Mouse (Mus musculus) hindbrain, embryonic 11.5 days (tissue): ENCODE measurements at regions not wholly inside any gene's neighbourhood (a gene's known extent, or its start where the extent isn't known, plus 50 kb on each side); places are given as distances from the start of the nearest gene placed in this dataset.
A peak's percentile ranks its signal among the peaks of the same experiment; 100 is the strongest.

ENCODE experiments used
- ATAC-seq: fragments of 200-750 bp; cut with Nextera tagmentation; 2 replicates; pipeline ENCODE4 v1.8.0; 2017; ENCODE audit warnings: mild to moderate bottlenecking, moderate TSS enrichment, moderate library complexity; ENCODE audit not compliant: low FRiP score
- DNase-seq: peaks from one replicate; pipeline ENCODE4 v3.0.0-alpha.2; 2015; ENCODE audit warnings: low spot score
- H3K27ac ChIP-seq: fragments of 300-500 bp; sonication (generic); 2 replicates; pipeline ENCODE4 v1.5.1; 2014; ENCODE audit warnings: mild to moderate bottlenecking, low read depth, low read length
- H3K27me3 ChIP-seq: fragments of 300-500 bp; sonication (generic); 2 replicates; pipeline ENCODE4 v1.6.1; 2014; ENCODE audit warnings: mild to moderate bottlenecking, low read length, moderate library complexity, mixed read lengths; ENCODE audit not compliant: control insufficient read depth, insufficient read depth
- H3K36me3 ChIP-seq: fragments of 300-500 bp; sonication (generic); 2 replicates; pipeline ENCODE4 v1.6.1; 2014; ENCODE audit warnings: mild to moderate bottlenecking, low read length, moderate library complexity, mixed read lengths; ENCODE audit not compliant: control insufficient read depth, insufficient read depth
- H3K4me1 ChIP-seq: fragments of 300-500 bp; sonication (generic); replicated peaks from 2 replicates; pipeline ENCODE4 v1.6.1; 2014; ENCODE audit warnings: low read length, mixed read lengths; ENCODE audit not compliant: control insufficient read depth, insufficient read depth
- H3K4me2 ChIP-seq: fragments of 300-500 bp; sonication (generic); replicated peaks from 2 replicates; pipeline ENCODE4 v1.6.1; 2014; ENCODE audit warnings: mild to moderate bottlenecking, low read depth, low read length
- H3K4me3 ChIP-seq: fragments of 300-500 bp; sonication (generic); 2 replicates; pipeline ENCODE4 v1.5.1; 2014; ENCODE audit warnings: low read depth, low read length
- H3K9ac ChIP-seq: fragments of 300-500 bp; sonication (generic); 2 replicates; pipeline ENCODE4 v1.6.1; 2014; ENCODE audit warnings: low read depth, low read length
- H3K9me3 ChIP-seq: fragments of 300-500 bp; sonication (generic); 2 replicates; pipeline ENCODE4 v1.6.1; 2016; ENCODE audit warnings: low read length; ENCODE audit not compliant: control insufficient read depth
- WGBS: fragments of 180-500 bp; shearing (Covaris S2); extraction: QIAGEN DNeasy Blood & Tissue Kit; methylation state at CpG from one replicate; pipeline ENCODE4 v1.1.7; 2014; 5-methylcytosine and 5-hydroxymethylcytosine counted together

DNA sequence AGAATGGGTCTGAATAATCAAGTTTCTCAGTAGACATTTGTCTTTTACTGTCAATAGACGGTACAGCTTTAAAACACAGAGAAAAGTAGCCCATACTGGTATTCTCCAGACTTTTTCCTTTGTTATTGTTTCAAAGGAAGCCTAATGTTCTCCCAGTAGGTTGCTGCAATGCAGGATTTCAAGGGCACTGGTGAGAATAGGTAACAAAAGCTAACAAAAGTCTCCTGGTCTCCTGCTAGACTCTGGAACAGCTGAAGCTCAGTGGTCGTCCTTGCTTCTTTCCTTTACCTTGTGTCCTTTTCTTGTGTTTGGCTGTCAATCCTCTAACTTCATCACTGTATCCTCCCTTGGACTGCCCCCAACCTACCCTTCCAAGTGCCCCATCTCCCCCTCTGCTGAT lies 350.9 kb downstream of the Wdr72 start:
- no peaks in the 10 kb centered on the region for H3K9me3 ChIP-seq
- WGBS: 51% methylated on average over 2 of the region's 2 CpGs

DNA sequence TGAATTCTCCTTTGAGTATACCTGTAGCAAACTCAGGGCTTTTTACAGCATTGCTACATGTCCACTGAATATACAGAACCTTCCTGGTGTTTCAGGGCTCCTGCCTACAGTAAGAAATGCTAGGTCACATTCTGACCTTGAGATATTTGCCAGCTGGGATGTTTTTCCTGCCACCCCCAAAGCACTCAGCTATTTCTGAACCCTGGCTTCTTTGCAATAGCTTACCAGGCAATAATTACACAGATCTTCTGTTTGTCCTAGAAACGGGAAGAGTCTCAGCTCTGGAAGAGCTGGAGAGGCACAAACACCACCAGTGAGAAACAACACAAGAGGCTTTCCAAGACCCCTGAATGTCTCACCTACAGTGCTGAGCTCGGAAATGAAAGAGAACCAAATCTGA lies 366.7 kb downstream of the Wdr72 start:
- Histone ChIP-seq H3K4me2 (no peak overlapping the region), H3K4me3 (no peak overlapping the region), H3K36me3 (no peaks in the 10 kb centered on the region), H3K4me1 (no peaks in the 10 kb centered on the region), H3K27ac (no peak overlapping the region), H3K9me3 (no peaks in the 10 kb centered on the region), H3K9ac (no peak overlapping the region), H3K27me3 (no peaks in the 10 kb centered on the region)
- DNase-seq: no peak
- ATAC-seq: no peak
- WGBS: 71% methylated on average over 2 of the region's 2 CpGs

More for the DNA sequence above, 350.9 kb downstream of the Wdr72 start:
- no peak for ATAC-seq
- Histone ChIP-seq H3K4me1 (no peaks in the 10 kb centered on the region), H3K9ac (no peak overlapping the region), H3K4me2 (no peak overlapping the region), H3K36me3 (no peaks in the 10 kb centered on the region), H3K4me3 (no peak overlapping the region), H3K27ac (no peak overlapping the region), H3K27me3 (no peaks in the 10 kb centered on the region)
- DNase-seq: no peak

GRCm38 (mm10) chr9:74479273-74479672 lies 369.1 kb downstream of the Wdr72 start:
- Histone ChIP-seq H3K4me2 (no peak overlapping the region), H3K9me3 (no peaks in the 10 kb centered on the region), H3K27ac (no peak overlapping the region), H3K27me3 (no peaks in the 10 kb centered on the region), H3K4me3 (no peak overlapping the region), H3K4me1 (no peaks in the 10 kb centered on the region), H3K36me3 (no peaks in the 10 kb centered on the region), H3K9ac (no peak overlapping the region)
- ATAC-seq: 0 out of 2 replicates have a peak, but pooled peaks have one; percentile 27
- WGBS: 72% methylated on average over 8 of the region's 8 CpGs
- peak; percentile 4 for DNase-seq

- Histone ChIP-seq H3K9me3 (no peaks in the 10 kb centered on the region), H3K27ac (no peak overlapping the region), H3K27me3 (no peaks in the 10 kb centered on the region), H3K36me3 (no peaks in the 10 kb centered on the region), H3K9ac (no peak overlapping the region), H3K4me2 (no peak overlapping the region), H3K4me3 (no peak overlapping the region), H3K4me1 (no peaks in the 10 kb centered on the region)
- no peak for ATAC-seq
- DNase-seq: no peak
- 88% methylated on average over 2 of the region's 2 CpGs for WGBS
These were observed 347.8 kb upstream of the Onecut1 start for GRCm38 (mm10) chr9:74513887-74514286.

DNA sequence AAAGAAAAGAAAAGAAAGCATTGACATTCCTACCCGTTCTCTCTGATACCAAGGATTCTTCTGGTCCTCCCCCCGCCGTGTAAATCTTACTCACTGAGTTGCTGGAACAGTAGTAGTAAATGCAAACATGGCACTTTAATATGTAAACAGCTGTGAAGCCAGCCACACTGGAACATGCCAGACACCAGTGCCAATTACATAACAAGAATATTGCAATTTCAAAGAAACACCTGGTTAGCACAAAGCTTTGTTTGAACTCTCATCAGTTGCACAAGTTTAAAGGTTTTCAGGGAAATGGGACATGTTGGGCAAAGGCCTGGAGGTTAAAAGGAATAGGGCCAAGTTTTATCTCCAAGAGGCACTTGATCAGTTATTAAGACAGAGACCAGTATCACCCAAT lies 333.2 kb upstream of the Onecut1 start:
- no peaks in the 10 kb centered on the region for H3K27me3 ChIP-seq
- H3K4me3 ChIP-seq: no peak overlapping the region
- H3K36me3 ChIP-seq: no peaks in the 10 kb centered on the region
- no peak overlapping the region for H3K4me2 ChIP-seq
- H3K9ac ChIP-seq: no peak overlapping the region
- no peak overlapping the region for H3K27ac ChIP-seq
- 95% methylated on average over 3 of the region's 3 CpGs for WGBS
- ATAC-seq (no peak), DNase-seq (no peak)
- no peaks in the 10 kb centered on the region; the same call in 1 of the 2 replicates for H3K4me1 ChIP-seq
- H3K9me3 ChIP-seq: no peaks in the 10 kb centered on the region

DNA sequence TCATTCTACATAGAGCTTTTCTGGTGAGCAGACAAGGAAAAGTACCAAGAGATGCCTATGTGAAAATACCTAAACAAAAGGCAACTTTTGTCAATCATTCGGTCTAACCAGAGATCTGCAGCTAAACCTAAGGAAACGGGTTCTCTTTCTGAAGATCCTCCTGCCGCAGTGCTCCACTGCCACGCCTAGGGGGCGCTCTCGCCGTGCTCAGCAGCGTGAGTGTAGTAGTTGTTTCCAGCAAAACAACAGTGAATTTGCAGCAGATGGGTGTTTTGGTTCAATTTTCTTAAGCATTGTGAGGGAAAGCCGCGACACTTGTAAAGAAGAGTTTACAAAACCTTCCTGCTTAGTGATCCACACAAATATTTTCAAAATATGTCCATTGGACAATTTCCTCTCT lies 331.4 kb upstream of the Onecut1 start:
- Histone ChIP-seq H3K9me3 (no peaks in the 10 kb centered on the region), H3K36me3 (no peaks in the 10 kb centered on the region), H3K27me3 (no peaks in the 10 kb centered on the region), H3K27ac (no peak overlapping the region), H3K4me3 (no peak overlapping the region), H3K9ac (no peak overlapping the region), H3K4me1 (no peaks in the 10 kb centered on the region; the same call in 1 of the 2 replicates), H3K4me2 (no peak overlapping the region)
- 12% methylated on average over 10 of the region's 10 CpGs for WGBS
- ATAC-seq (no peak), DNase-seq (peak; percentile 87)

DNA sequence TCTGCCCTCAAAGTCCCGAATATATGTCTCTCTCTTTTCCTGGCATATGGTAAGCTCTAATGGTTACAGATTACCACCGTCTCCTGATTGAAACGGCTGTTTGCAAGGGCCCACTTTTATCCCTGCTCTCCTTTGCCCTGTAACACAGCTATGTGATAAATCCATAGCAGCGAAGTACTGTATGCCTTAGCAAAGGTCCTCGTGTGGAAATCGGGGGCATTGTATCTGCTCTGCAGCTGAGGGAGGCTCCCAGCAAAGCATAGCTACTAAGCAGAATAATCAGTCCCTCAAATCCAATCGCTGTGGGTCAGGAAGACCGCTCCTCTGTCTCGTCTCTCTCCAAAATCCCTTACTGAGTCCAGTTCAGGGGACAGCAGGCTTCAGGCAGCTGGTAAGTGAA lies 331.0 kb upstream of the Onecut1 start:
- Histone ChIP-seq H3K9me3 (no peaks in the 10 kb centered on the region), H3K4me3 (no peak overlapping the region), H3K27me3 (no peaks in the 10 kb centered on the region), H3K4me1 (no peaks in the 10 kb centered on the region; the same call in 1 of the 2 replicates), H3K36me3 (no peaks in the 10 kb centered on the region), H3K9ac (no peak overlapping the region), H3K4me2 (no peak overlapping the region), H3K27ac (peak overlapping the region; percentile 62; the same call in 1 of the 2 replicates)
- WGBS: 57% methylated on average over 9 of the region's 9 CpGs
- DNase-seq (peak; percentile 39), ATAC-seq (peak; percentile 28; the same call in 1 of the 2 replicates)

- H3K27me3 ChIP-seq: no peaks in the 10 kb centered on the region
- no peak overlapping the region for H3K27ac ChIP-seq
- H3K9me3 ChIP-seq: no peaks in the 10 kb centered on the region
- ATAC-seq (peak; percentile 92), DNase-seq (peak; percentile 75)
- H3K36me3 ChIP-seq: no peaks in the 10 kb centered on the region
- no peak overlapping the region for H3K4me3 ChIP-seq
- H3K4me2 ChIP-seq: no peak overlapping the region
- no peaks in the 10 kb centered on the region; the same call in 1 of the 2 replicates for H3K4me1 ChIP-seq
- no peak overlapping the region for H3K9ac ChIP-seq
- 24% methylated on average over 3 of the region's 3 CpGs for WGBS
These were observed 329.7 kb upstream of the Onecut1 start for GRCm38 (mm10) chr9:74531986-74532385.

DNA sequence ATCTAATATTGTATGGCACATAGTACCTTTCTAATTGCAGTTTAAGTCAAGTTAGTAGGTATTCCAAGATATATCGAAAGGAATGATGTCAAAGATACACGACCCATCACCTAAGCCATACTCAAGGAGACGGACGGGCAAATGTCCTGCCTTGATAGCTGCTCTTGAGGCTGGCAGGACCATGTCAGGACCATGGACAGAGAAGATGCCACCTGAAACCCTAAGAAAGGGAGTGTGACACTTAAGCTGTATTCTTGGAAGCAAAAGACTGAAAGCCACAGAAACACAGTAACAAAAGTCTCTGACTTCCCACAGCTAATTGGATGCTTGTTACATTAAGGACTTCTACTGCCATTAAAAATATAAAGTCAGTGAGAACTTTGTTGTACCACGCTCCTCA lies 326.7 kb upstream of the Onecut1 start:
- H3K4me3 ChIP-seq: no peak overlapping the region
- no peaks in the 10 kb centered on the region for H3K9me3 ChIP-seq
- no peaks in the 10 kb centered on the region for H3K36me3 ChIP-seq
- no peaks in the 10 kb centered on the region for H3K27me3 ChIP-seq
- H3K27ac ChIP-seq: no peak overlapping the region
- H3K4me1 ChIP-seq: no peaks in the 10 kb centered on the region; the same call in 1 of the 2 replicates
- DNase-seq (peak; percentile 26), ATAC-seq (no peak)
- no peak overlapping the region for H3K4me2 ChIP-seq
- H3K9ac ChIP-seq: no peak overlapping the region
- 74% methylated on average over 5 of the region's 5 CpGs for WGBS
